Mouse (Mus musculus): ENCODE results near the gene Zbtb4.

Gene Zbtb4

DNA sequence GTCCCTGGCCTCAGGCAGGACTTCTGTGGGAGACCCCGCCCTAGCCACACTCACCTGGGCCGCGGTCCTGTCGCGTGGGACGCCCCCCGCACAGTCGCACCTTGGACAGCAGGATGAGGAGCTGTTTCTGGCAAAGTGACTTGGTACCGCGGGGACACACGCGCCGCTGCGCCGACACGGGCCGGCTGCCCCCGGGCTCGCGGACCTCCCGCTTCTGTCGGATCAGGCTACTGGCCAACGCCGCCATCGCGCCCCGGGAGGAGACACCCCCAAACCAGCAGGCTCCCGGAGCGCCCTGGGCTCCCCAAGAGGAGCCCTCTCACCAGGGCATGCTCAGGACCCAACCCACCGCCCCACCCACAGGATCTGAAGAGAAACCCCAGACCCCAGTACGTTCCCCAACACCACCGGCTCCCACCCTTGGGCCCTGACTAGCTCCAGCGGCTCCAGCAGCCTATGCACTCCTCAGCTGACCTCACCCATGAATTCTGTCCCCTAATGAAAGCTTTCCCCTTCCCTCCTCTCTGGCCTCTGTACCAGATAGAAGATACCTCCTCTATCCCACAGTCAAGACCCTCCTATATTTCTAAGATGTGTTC lies 35.8 kb downstream of the Zbtb4 start, which contains the start of gene Fgf11:
Fgf11 (minus strand) TSS at position 479 of the 599 bp plus-strand sequence.
- DNase-seq: peak; percentile 95

DNA sequence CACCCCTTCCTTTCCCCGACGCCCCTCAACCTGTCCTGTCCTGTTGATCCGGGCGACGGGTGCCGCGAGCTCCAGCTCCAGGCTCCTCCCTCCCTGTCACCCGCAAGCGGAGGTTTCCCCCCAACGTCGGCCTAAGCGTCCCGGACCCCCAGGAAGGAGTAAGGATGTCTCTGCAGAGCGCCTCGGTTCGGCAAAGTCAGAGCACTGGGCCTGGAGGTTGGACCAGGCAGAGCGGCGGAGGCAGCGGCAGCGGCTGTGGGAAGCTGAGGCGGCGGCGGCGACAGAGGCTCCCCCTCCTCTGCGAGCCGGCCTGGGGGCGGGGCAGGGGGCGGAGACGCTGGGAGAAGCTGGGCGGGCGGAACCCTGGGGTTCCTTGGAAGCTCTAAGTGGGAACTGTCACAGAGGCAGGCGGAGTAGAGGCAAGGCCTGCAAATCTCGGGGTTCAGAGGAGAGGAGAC lies 37.0 kb downstream of the Zbtb4 start:
- DNase-seq: peak; percentile 99

DNA sequence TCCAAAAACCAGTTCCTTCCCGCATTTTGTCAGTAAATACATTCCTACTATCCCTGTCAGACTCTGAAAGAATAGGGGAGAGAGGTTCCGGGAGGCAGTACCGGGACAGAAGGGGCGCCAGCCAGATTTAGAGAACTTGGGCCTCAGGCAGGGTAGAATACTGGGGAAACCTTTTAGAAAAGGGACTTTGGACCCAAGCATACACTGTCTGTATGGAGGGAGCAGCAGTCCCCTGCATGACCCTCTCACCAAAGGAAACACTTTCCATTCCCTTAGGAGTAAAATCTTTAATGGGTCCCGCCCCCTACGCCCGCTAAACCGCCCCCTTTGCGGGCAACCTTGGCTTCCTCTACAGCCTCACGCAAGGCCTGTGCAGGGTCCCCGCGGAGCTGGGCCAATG lies 37.6 kb downstream of the Zbtb4 start:
- no peak for DNase-seq

GRCm38 (mm10) chr11:69803786-69804651 lies 38.3 kb downstream of the Zbtb4 start:
- peak; percentile 98 for DNase-seq

- peak; percentile 96 for DNase-seq
Observed at GRCm38 (mm10) chr11:69804652-69804940, 38.9 kb downstream of the Zbtb4 start.

DNA sequence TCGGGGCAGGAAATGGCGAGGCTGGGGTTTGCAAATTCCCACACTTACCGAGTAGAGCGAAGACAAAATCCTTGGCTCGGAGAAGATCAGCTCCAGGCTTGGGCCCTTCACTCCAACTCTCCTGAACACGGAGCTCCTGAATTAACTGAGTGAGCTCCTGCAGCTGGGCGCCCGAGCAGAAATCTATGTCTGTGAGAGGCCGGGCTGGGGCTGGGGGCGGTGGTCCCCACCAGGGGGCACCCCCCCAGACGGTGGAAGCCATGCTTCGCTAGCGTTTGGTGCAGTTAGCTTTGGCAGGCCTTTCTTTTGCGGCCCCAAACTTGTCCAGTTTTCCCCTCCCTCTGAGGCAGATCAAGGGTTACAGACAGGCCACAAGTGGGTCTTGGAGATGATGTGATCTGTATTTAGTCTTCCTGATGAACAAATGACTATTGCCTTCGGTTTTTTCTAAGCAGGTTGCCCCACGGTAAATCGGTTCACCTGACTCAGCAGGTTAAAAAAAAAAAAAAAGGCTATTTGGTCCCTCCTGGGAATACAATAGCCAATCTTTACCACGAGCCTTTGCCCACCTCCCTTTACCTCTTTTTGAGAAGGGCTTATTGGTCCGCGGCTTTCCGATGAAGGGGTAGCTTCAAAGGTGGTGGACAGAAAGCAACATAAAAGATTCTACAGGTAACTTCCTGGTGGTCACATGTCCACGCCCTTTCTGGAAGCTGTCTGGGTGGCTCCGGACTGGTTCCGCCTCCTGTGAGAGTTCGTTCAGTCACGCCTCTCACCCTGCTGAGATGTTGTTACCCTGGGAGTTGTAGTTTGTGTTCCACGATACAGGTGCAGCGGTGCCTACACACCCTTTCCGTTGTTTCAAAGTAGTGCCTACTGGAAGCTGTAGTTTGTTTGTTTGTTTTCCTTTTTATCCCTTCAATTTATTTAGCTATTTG lies 39.5 kb downstream of the Zbtb4 start, which contains the start of gene Tmem102:
Tmem102 (minus strand) TSS at position 653 of the 938 bp plus-strand sequence.
- DNase-seq: peak; percentile 91

- DNase-seq: no peak
Observed at GRCm38 (mm10) chr11:69806378-69806777, 40.7 kb downstream of the Zbtb4 start.

DNA sequence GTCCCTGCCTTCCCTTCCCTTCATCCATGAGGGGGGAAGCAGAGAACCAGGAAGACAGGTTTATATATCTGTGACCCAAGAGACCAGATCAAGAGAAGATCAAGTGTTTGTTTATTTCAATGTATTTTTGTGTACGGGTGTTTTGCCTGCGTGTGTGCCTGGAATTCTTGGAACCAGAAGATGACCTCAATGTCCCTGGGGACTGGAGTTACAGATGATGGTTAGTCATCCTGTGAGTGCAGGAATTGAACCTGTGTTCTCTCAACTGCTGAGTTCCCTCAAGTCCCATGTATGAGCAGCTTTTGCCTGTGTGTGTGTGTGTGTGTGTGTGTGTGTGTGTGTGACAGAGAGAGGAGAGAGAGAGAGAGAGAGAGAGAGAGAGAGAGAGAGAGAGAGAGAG lies 41.9 kb downstream of the Zbtb4 start:
- no peak for DNase-seq

- DNase-seq: no peak
Observed at GRCm38 (mm10) chr11:69810280-69810679, 44.6 kb downstream of the Zbtb4 start.

GRCm38 (mm10) chr11:69815155-69815554 lies 49.4 kb downstream of the Zbtb4 start, which contains the start of gene Gm39566:
Gm39566 (minus strand) TSS chr11:69815298.
- DNase-seq: no peak

GRCm38 (mm10) chr11:69816520-69816919 lies 50.8 kb downstream of the Zbtb4 start:
- no peak for DNase-seq

- DNase-seq: no peak
Observed at GRCm38 (mm10) chr11:69818365-69818764, 52.7 kb downstream of the Zbtb4 start, which contains the start of gene Spem2. Spem2 (minus strand) TSS chr11:69818465.

DNA sequence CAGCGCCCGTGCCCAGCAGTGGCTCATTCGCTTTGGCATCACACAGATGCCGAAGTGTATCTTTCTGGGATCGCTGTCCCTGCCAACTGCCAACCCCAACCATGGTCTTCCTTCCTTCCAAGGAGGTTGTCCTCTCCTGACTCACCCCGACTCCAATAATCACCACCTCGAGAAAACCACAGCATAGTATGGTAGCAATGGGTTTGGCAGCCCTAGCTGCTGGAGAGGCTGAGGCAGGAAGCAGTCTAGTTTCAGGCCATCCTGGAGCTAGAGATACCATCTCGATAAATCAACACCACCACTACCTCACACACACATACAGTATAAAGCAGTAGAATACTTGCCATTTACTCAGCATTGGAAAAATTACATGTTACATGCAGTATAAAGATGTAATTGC lies 53.2 kb downstream of the Zbtb4 start:
- no peak for DNase-seq

DNA sequence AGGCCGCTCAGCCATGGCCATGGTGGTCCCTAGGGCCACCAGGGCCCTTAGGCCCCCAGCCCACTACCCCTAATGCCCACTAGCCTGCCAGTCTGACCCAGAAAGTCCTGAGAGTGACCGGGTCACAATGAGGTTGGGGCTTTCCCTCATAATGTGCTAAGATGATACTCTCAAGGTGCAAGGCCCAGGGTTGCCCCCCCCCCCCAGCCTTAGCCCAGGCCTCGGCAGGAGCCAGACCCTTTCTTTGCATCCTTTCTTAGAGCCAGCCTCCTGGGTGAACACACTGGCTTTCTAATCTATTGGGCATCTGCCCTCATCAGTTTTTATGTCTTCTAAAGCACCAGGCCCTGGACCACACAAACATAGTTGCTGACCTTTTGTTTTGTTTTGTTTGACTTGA lies 56.4 kb downstream of the Zbtb4 start, which contains the start of gene Spem1:
Spem1 (minus strand) TSS at position 101 of the 400 bp plus-strand sequence.
- no peak for DNase-seq

DNA sequence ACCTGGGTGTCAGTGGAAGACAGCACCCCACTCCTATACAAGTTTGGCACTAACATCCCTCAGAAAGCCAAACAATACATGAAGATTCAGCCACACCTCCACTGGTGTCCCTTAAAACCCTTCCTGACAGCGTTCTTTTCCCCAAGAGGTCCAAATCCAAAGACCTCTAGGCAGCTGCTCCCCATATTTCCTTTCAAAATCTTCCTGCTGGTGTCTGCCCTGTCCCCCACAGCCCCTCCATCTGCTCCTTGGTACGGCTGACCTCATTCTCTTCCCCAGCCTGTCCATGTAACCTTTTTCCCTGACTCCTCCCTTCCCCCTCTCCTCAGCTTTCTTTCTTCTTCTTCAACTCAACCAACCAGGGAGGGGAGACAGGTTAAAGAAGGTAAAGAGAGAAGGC lies 57.7 kb downstream of the Zbtb4 start:
- no peak for DNase-seq

DNA sequence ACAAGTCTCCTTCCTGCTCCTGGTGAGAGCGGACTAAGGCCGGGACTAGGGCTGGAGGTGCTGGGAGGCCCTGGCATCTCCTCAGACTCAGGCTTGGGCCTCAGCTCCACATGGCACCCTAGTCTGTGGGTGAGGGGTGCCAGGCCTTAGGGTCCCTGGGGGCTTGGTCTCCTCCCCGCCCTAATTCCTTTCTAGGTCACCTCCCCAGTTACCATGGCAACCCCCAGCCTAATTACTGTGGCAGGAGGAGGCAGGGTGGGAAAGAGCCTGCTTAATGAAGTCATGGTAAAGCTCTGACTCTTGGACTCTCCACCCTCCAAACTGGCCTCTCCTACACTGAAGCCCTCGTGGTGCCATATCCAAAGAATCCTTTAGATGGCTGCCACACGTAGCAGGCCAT lies 63.1 kb downstream of the Zbtb4 start:
- no peak for DNase-seq

DNA sequence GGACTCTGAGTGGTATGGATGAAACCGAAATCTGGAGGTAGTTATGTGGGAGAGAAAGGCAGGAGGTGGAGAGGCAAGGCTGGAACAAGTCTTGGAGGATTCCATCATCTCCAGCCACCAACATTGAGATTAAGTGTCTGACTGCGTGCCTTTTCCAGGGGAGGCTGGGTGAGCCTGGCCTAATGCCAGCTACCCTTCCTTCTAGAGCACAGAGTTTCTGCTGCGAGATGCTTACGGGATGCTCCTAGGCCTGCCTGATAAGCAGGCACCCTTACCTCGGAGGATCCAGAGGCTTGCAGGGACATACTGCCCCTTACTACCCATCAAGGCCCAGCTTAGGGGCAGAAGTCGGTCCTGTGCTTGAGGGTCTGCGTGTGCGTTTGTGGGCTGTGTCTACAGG lies 67.8 kb downstream of the Zbtb4 start:
- DNase-seq: no peak
